Mouse (Mus musculus) ovary, adult 18-20 months (tissue): Measurements from ENCODE around the gene Ppm1l.
"Not testable (repeated sequence)": the region's sequence is repeated elsewhere in the genome, so short reads cannot be mapped to it uniquely, and the experiment has no call there.

ENCODE experiments used
- DNase-seq: peaks from one replicate; pipeline ENCODE4 v3.0.0; 2022; ENCODE audit warnings: low spot score, mixed read lengths

Ppm1l gene

GRCm38 (mm10) chr3:69372731-69373130, 56.1 kb downstream of the Ppm1l start:
- DNase-seq = no peak

- DNase-seq = no peak
These were observed 57.1 kb downstream of the Ppm1l start for GRCm38 (mm10) chr3:69373544-69374306.

- DNase-seq = no peak
These were observed 57.9 kb downstream of the Ppm1l start for GRCm38 (mm10) chr3:69374538-69374937.

GRCm38 (mm10) chr3:69374983-69375382, 58.3 kb downstream of the Ppm1l start:
- no peak for DNase-seq

GRCm38 (mm10) chr3:69381213-69381612, 64.6 kb downstream of the Ppm1l start:
- no peak for DNase-seq

GRCm38 (mm10) chr3:69391834-69392233, 75.2 kb downstream of the Ppm1l start:
- DNase-seq = not testable (repeated sequence)

GRCm38 (mm10) chr3:69392298-69392697, 75.6 kb downstream of the Ppm1l start:
- no peak for DNase-seq

- DNase-seq = no peak
These were observed 76.4 kb downstream of the Ppm1l start for GRCm38 (mm10) chr3:69393079-69393478.

GRCm38 (mm10) chr3:69393991-69394390, 77.3 kb downstream of the Ppm1l start:
- no peak for DNase-seq

GRCm38 (mm10) chr3:69395084-69395483, 78.4 kb downstream of the Ppm1l start:
- DNase-seq = no peak

- no peak for DNase-seq
These were observed 81.1 kb downstream of the Ppm1l start for GRCm38 (mm10) chr3:69397733-69398132.

GRCm38 (mm10) chr3:69399336-69399735, 82.7 kb downstream of the Ppm1l start:
- DNase-seq = no peak

GRCm38 (mm10) chr3:69403196-69403595, 86.5 kb downstream of the Ppm1l start:
- DNase-seq = no peak

GRCm38 (mm10) chr3:69406210-69406895, 89.7 kb downstream of the Ppm1l start:
- no peak for DNase-seq

- DNase-seq = no peak
These were observed 91.4 kb downstream of the Ppm1l start for GRCm38 (mm10) chr3:69408064-69408463.

GRCm38 (mm10) chr3:69416112-69416511, 99.5 kb downstream of the Ppm1l start:
- DNase-seq = no peak

GRCm38 (mm10) chr3:69422741-69423140, 106.1 kb downstream of the Ppm1l start:
- DNase-seq = no peak

GRCm38 (mm10) chr3:69423371-69423770, 106.7 kb downstream of the Ppm1l start:
- no peak for DNase-seq

- DNase-seq = not testable (repeated sequence)
These were observed 108.1 kb downstream of the Ppm1l start for GRCm38 (mm10) chr3:69424781-69425180.

GRCm38 (mm10) chr3:69427259-69427658, 110.6 kb downstream of the Ppm1l start:
- no peak for DNase-seq

GRCm38 (mm10) chr3:69428221-69428620, 111.6 kb downstream of the Ppm1l start:
- no peak for DNase-seq

- DNase-seq = no peak
These were observed 112.7 kb downstream of the Ppm1l start for GRCm38 (mm10) chr3:69429319-69429718.

- no peak for DNase-seq
These were observed 116.9 kb downstream of the Ppm1l start for GRCm38 (mm10) chr3:69433580-69433979.
